Mouse (Mus musculus): ENCODE data around the gene C530008M17Rik. TPM values are rescaled to one million over a fixed set of nuclear protein-coding genes. Genes with fewer than 3 reads are reported as not detected.
A peak's percentile ranks its signal among the peaks of the same experiment; 100 is the strongest.

C530008M17Rik gene
- 25.2 and 26.7 TPM in 2 replicates for polyA plus RNA-seq (2016; fragmentation: Nextera tagmentation; extraction: Ambion mirVana)

DNA sequence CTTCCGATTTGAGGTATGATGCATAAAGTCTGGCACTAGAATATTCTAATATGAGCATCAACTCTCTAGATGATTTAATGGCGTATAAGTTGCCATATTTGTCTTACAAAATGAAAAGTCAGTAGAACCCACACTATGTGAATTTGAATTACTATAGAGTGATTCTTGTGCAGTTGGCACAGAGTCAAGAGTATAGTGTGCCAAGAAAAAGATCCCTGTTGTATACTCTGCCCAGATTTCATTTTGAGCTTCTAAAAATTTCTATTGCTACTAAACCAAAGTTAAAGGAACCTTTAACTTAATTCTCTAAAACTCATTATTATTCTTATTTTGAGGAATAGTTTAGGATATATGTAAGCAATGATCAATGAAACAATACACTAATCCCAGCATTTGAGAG is at the start of gene C530008M17Rik:
C530008M17Rik (plus strand) TSS at position 301 of the 400 bp plus-strand sequence.
- H3K4me3 ChIP-seq: peak within 1 kb of the TSS; percentile 91
- WGBS: 94% methylated on average over 2 of the region's 2 CpGs
- DNase-seq (ENCODE audit: low spot score): no peak

DNA sequence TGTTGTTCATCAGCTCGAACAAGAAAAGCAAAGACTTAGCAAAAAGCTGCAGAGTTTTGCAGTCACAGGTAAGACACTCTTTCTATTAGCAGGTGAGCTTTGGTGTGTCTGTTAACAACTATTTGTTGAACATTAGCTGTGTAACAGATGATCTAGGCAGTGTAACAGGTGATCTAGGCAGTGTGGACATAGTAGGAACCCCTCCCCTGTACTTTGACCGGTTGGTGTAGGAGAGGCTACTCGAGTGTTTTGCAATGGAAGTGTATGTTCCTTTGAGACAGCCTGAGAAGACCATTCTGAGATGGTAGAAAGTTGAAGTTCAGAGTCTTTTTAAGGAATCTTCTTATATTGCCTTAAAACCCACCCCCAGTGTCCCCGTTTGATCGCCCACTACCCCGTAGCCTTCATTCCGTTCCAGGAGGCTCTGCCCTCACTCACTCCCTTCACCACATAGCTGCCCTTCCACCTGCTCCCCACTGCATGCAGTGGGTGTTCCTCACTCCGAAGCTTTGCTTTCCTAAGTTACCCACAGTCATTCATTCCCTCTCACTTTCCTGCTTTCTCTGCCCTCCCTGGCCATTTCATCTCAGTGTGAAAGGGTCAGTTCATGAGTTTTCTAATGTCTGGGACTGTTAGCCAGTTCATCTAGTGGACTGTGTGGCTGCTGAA is 46.5 kb upstream of the C530008M17Rik start:
- Histone ChIP-seq H3K27me3 (ENCODE audit: low read depth, poor library complexity, severe bottlenecking) (no peaks in the 10 kb centered on the region), H3K9me3 (replicated peaks) (no peaks in the 10 kb centered on the region), H3K4me3 (no peak overlapping the region), H3K4me1 (no peaks in the 10 kb centered on the region), H3K27ac (no peak overlapping the region), H3K36me3 (peaks cover 95% of the 10 kb centered on the region)
- WGBS: 96% methylated on average over 8 of the region's 8 CpGs
- DNase-seq (ENCODE audit: low spot score): no peak

More for the DNA sequence above, at the start of gene C530008M17Rik:
- Histone ChIP-seq H3K9me3 (replicated peaks) (no peaks in the 10 kb centered on the region), H3K4me1 (peaks cover 22% of the 10 kb centered on the region), H3K27ac (peak within 1 kb of the TSS; percentile 98), H3K27me3 (ENCODE audit: low read depth, poor library complexity, severe bottlenecking) (peaks cover 9% of the 10 kb centered on the region; the same call in 1 of the 2 replicates), H3K36me3 (no peaks in the 10 kb centered on the region)

DNA sequence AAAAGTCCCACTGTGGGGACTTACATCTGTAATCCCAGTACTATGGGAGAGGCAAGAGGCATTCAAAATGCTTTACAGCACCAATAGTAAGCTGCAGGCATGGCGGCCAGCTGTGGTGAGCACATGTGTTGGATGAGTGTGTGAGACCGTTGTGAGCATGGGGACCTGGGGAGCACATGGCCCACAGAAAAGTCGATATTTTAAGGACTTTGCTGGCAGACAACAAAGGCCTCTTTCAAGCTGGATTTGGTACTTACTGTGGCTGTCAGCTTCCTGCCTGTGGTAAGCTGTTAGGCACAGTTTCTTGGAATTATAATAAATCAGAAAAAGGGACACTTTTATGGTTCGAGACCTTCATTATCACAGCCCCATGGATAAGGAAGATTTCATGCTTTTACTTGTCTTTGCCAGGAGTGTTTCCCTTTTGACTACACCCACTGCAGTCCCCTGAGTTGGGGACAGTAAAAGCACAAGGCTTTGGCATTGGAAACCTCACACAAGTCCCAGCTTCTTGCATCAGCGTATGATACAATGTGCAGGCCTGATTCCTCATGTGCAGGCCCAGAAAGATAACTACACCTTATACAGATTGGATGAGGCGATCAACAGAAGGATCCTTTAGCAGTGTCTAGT is 43.3 kb upstream of the C530008M17Rik start:
- Histone ChIP-seq H3K36me3 (peaks cover 93% of the 10 kb centered on the region), H3K4me3 (no peak overlapping the region), H3K27me3 (ENCODE audit: low read depth, poor library complexity, severe bottlenecking) (no peaks in the 10 kb centered on the region), H3K4me1 (no peaks in the 10 kb centered on the region), H3K27ac (no peak overlapping the region; the same call in 1 of the 2 replicates), H3K9me3 (replicated peaks) (no peaks in the 10 kb centered on the region)
- DNase-seq (ENCODE audit: low spot score): no peak
- 87% methylated on average over 6 of the region's 6 CpGs for WGBS

DNA sequence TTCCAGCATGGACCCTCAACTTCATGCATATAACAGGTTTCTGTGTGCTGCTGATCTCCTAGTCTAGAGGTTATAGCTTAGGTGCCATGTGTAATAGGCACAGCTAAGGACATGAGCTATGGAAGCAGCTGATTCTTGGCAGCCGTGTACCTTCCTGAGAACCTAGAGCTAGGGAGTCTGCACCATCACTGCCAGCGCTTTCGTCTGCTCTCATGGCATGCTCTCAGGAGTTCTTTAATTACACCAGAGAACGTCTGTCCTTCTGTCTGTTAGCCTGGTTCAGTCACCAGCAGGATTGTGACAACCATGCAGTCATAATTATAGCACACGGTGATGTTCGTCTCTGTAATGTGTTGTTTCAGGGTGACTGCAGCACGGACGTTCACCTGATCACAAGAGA is 41.0 kb upstream of the C530008M17Rik start:
- H3K27ac ChIP-seq: no peak overlapping the region
- H3K36me3 ChIP-seq: peaks cover 94% of the 10 kb centered on the region
- 95% methylated on average over 8 of the region's 8 CpGs for WGBS
- DNase-seq (ENCODE audit: low spot score): no peak
- H3K9me3 ChIP-seq (replicated peaks): no peaks in the 10 kb centered on the region
- no peaks in the 10 kb centered on the region for H3K27me3 ChIP-seq (ENCODE audit: low read depth, poor library complexity, severe bottlenecking)
- no peaks in the 10 kb centered on the region for H3K4me1 ChIP-seq
- no peak overlapping the region for H3K4me3 ChIP-seq

DNA sequence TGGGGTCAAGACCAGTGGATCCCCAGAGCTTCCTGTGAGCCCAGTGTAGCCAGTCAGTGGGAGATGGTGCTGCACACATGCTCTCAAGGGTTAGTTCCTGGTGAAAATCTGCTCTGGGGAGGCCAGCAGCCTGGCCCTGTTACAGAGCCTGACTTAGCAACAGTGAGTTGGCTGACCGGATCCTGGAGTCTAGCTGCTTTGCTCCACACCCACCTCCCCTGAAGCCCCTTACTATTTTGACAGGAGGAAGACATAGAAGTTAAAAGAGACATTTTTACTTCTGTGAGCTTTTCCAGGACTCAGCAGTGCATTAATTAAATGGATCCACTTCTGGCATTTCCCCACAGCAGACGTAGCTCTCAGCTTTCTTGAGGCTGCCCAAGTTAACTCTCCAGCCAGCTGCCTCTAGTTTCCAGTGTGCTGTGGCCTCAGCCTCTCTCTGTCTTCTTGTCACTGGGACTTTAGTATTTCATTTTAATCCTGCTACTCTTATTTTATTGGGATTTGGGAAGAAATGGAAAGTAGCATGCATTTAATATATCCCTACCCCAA is 40.0 kb upstream of the C530008M17Rik start:
- Histone ChIP-seq H3K4me3 (no peak overlapping the region), H3K36me3 (peaks cover 93% of the 10 kb centered on the region), H3K9me3 (replicated peaks) (no peaks in the 10 kb centered on the region), H3K27me3 (ENCODE audit: low read depth, poor library complexity, severe bottlenecking) (no peaks in the 10 kb centered on the region), H3K27ac (no peak overlapping the region), H3K4me1 (no peaks in the 10 kb centered on the region)
- 93% methylated on average over 2 of the region's 2 CpGs for WGBS
- DNase-seq (ENCODE audit: low spot score): no peak

DNA sequence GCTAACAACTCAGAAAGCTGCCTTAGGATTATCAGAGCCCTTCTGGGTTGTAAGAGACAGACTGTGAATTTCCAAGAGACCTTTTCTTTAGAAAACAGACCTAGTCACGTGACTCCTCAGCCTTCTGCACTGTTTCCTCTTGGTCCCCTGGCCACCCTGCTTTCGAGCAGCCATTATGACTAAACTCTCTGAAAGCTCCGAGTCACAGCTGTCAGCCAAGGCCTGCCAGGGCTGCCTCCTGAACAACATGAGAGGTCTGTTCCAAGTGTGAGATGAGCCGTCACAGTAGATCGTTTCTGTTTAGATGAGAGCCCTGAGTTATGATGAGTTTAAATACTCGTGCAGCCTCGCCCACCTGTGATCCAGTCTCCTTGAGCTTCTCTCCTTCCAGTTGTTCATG is 37.6 kb upstream of the C530008M17Rik start:
- Histone ChIP-seq H3K27me3 (ENCODE audit: low read depth, poor library complexity, severe bottlenecking) (no peaks in the 10 kb centered on the region), H3K27ac (no peak overlapping the region), H3K36me3 (peaks cover 92% of the 10 kb centered on the region), H3K9me3 (replicated peaks) (no peaks in the 10 kb centered on the region), H3K4me3 (no peak overlapping the region), H3K4me1 (no peaks in the 10 kb centered on the region)
- DNase-seq (ENCODE audit: low spot score): no peak
- WGBS: 91% methylated on average over 7 of the region's 7 CpGs

DNA sequence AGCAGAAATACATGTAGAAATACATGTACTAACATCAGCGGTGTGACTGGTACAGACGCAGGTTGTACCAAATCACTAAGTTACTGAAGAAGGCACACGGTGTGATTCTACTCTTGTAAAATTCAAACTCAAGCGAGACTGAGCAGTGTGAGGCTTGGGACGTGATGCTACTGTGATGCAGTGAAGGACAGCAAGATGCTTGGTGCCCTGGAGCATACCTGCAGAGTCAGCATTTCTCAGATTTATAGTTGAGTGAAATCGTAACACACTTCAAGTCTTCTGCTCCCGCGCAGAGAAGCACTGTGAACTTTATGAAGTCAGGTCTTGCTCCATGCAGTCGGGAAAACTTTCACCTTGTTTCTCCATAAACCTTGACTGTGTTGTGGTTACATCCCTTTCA is 32.6 kb upstream of the C530008M17Rik start:
- Histone ChIP-seq H3K9me3 (replicated peaks) (no peaks in the 10 kb centered on the region), H3K4me1 (no peaks in the 10 kb centered on the region), H3K27me3 (ENCODE audit: low read depth, poor library complexity, severe bottlenecking) (no peaks in the 10 kb centered on the region), H3K4me3 (no peak overlapping the region), H3K27ac (no peak overlapping the region), H3K36me3 (peaks cover 73% of the 10 kb centered on the region)
- WGBS: 95% methylated on average over 9 of the region's 9 CpGs
- peak; percentile 11 for DNase-seq (ENCODE audit: low spot score)

DNA sequence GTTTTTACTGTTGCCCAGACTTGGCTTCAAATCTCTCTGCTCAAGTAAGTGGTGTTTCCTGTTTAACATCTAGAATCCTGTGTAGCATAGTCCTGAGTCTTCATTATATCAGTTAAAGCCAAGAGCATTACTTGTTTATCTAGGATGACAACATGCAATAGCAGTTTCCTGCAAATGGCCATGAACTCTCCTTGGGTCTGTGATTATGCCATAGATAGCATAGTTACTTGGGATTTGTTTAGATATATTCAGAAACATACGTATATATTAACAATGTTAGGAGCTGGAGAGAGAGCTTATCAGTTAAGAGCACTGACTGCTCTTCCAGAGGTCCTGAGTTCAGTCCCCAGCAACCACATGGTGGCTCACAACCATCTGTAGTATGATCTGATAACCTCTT is 28.5 kb upstream of the C530008M17Rik start:
- DNase-seq (ENCODE audit: low spot score): no peak
- WGBS: 88% methylated on average over 1 of the region's 1 CpGs
- H3K36me3 ChIP-seq: peaks cover 71% of the 10 kb centered on the region

DNA sequence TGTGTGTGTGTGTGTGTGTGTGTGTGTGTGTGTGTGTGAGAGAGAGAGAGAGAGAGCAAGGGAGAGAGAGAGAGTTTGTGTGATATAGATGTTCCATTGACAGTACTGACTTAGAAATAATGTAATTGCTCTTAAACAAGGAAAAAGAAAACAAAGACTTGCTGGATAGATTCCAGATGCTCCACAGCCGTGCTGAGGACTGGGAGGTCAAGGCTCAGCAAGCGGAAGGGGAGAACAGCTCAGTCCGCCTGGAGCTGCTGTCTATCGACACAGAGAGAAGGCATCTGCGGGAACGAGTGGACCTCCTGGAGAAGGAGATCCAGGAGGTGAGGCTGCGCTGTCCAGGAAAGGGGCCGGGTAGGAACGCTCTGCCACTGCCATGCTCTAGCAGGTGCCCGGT is 22.3 kb upstream of the C530008M17Rik start:
- H3K27me3 ChIP-seq (ENCODE audit: low read depth, poor library complexity, severe bottlenecking): no peaks in the 10 kb centered on the region
- H3K27ac ChIP-seq: no peak overlapping the region
- WGBS: 78% methylated on average over 10 of the region's 10 CpGs
- peaks cover 90% of the 10 kb centered on the region for H3K36me3 ChIP-seq
- H3K9me3 ChIP-seq (replicated peaks): no peaks in the 10 kb centered on the region
- DNase-seq (ENCODE audit: low spot score): no peak
- H3K4me1 ChIP-seq: no peaks in the 10 kb centered on the region
- H3K4me3 ChIP-seq: no peak overlapping the region

More for the DNA sequence above, 28.5 kb upstream of the C530008M17Rik start:
- Histone ChIP-seq H3K27me3 (ENCODE audit: low read depth, poor library complexity, severe bottlenecking) (no peaks in the 10 kb centered on the region), H3K4me3 (no peak overlapping the region), H3K9me3 (replicated peaks) (no peaks in the 10 kb centered on the region), H3K27ac (no peak overlapping the region), H3K4me1 (no peaks in the 10 kb centered on the region)

DNA sequence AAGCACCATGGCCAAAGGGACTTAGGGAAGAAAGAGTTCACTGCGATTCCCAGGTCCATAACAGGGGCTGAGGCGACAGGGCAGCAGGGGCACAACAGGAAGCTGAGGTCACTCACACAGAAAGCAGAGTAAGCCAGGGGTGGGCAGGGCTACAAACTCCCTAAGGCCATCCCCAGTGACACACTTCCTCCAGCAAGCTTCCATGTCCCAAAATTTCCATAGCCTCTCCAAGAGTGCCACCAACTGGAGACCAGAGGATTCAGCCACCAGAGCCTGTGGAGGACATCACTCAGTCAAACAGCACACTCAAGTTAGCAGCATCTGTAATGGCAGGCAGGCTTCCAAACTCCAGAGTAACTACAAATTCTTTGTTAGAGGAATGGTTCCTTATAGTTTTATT is 20.7 kb upstream of the C530008M17Rik start:
- Histone ChIP-seq H3K4me3 (no peak overlapping the region), H3K27me3 (ENCODE audit: low read depth, poor library complexity, severe bottlenecking) (no peaks in the 10 kb centered on the region), H3K27ac (no peak overlapping the region), H3K9me3 (replicated peaks) (no peaks in the 10 kb centered on the region), H3K4me1 (no peaks in the 10 kb centered on the region), H3K36me3 (peaks cover 93% of the 10 kb centered on the region)
- WGBS: 80% methylated on average over 2 of the region's 2 CpGs
- no peak for DNase-seq (ENCODE audit: low spot score)

DNA sequence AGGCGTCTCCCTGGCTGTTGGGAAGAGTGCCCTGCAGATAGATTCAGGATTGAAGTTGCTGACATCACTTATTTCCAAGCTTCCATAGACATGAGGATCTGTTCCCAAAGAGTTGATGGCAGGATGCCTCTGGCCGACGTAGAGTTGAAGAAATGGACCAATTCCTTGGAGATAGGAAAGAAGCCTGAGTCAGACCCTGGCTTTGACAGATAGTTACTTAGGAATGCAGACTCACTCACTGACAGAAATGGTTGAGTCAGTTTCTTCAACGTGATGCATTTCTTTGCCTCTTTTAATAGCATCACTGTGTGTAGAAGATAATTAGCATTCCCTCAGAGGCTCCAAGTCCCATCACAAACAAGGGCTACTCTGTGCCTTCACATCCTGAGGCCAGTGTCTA is 14.2 kb upstream of the C530008M17Rik start:
- no peaks in the 10 kb centered on the region for H3K4me1 ChIP-seq
- peaks cover 78% of the 10 kb centered on the region for H3K36me3 ChIP-seq
- H3K9me3 ChIP-seq (replicated peaks): no peaks in the 10 kb centered on the region
- DNase-seq (ENCODE audit: low spot score): no peak
- no peaks in the 10 kb centered on the region for H3K27me3 ChIP-seq (ENCODE audit: low read depth, poor library complexity, severe bottlenecking)
- no peak overlapping the region for H3K27ac ChIP-seq
- 95% methylated on average over 4 of the region's 4 CpGs for WGBS
- no peak overlapping the region for H3K4me3 ChIP-seq

DNA sequence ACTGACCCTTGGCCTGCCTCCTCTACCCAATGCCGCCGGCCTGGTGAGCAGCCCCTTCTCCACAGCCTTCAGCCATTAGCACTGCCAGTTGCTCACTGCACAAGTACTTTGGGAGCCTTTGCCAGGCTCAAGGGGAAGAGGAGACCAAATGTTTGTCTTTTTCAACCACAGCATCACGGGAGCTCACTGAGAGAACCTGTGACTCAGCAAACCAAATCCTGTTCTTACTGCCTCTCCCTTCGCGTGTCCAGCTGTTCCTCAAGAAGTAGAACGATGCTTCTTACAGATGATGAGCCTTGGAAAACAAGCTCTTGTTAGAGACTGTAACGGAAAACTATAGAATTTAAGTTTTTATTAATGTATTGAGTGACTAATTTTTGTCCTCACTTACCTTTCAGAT is 12.1 kb upstream of the C530008M17Rik start:
- no peaks in the 10 kb centered on the region for H3K4me1 ChIP-seq
- H3K27ac ChIP-seq: no peak overlapping the region
- H3K9me3 ChIP-seq (replicated peaks): no peaks in the 10 kb centered on the region
- no peak for DNase-seq (ENCODE audit: low spot score)
- peaks cover 57% of the 10 kb centered on the region for H3K36me3 ChIP-seq
- 94% methylated on average over 7 of the region's 7 CpGs for WGBS
- no peak overlapping the region for H3K4me3 ChIP-seq
- no peaks in the 10 kb centered on the region for H3K27me3 ChIP-seq (ENCODE audit: low read depth, poor library complexity, severe bottlenecking)

DNA sequence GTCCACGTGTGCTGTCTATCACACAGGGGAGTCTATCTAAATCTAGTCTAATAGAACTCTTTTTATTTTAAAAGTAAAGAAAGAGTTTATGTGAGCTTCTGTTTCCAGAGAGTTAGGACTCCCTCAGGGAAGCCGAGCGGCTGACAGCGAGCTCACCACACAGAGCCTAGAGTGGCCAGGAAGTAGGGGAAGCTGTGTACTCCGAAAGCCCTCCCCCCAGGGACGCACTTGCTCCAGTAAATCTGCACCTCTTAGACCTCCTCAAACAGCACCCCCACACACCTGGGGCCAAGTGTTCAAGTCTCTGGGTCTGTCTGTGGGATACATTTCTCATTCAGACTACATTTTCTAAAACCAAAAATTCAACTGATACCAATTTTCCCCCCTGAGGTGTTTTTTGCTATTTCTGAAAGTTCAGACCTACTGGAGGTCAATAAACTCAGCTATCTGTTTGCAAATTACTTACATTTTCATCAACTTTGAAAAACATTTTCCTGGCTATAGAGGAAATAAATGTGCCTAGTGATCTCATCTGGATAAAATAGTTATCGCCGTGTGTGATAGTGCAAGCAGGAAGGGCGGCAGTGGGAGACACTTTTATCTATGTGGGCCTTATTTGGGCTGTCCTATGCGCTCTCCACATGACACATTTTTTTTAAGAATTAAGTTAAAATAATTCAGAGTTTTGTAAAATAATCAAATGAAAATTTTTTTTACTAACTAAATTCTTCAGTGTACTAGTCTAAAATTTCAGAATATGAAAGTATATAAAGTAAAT is 11.0 kb upstream of the C530008M17Rik start:
- no peaks in the 10 kb centered on the region for H3K9me3 ChIP-seq (replicated peaks)
- no peak overlapping the region for H3K27ac ChIP-seq
- no peaks in the 10 kb centered on the region for H3K27me3 ChIP-seq (ENCODE audit: low read depth, poor library complexity, severe bottlenecking)
- H3K4me1 ChIP-seq: no peaks in the 10 kb centered on the region
- no peak overlapping the region for H3K4me3 ChIP-seq
- 93% methylated on average over 10 of the region's 10 CpGs for WGBS
- no peak for DNase-seq (ENCODE audit: low spot score)
- peaks cover 46% of the 10 kb centered on the region for H3K36me3 ChIP-seq
